Mouse (Mus musculus) heart, embryonic 16.5 days (tissue): Measurements from ENCODE around the gene Rcor2. TPM values are rescaled to one million over a fixed set of nuclear protein-coding genes. Genes with fewer than 3 reads are reported as not detected.
A peak's percentile ranks its signal among the peaks of the same experiment; 100 is the strongest.

Experiments used
- ATAC-seq: fragments of 200-750 bp; cut with Nextera tagmentation; replicated peaks from 2 replicates; pipeline ENCODE4 v1.8.0; 2017; ENCODE audit warnings: moderate number of reproducible peaks; ENCODE audit not compliant: insufficient read depth, low FRiP score; ENCODE audit errors: extremely low read depth
- H3K27ac ChIP-seq: fragments of 300-500 bp; sonication (generic); 2 replicates; pipeline ENCODE4 v1.5.1; 2014; ENCODE audit warnings: mild to moderate bottlenecking, low read length, control low read depth, moderate library complexity
- H3K27me3 ChIP-seq: fragments of 300-500 bp; sonication (generic); 2 replicates; pipeline ENCODE4 v1.6.1; 2014; ENCODE audit warnings: low read length, mixed read lengths; ENCODE audit not compliant: control insufficient read depth, insufficient read depth
- H3K36me3 ChIP-seq: fragments of 300-500 bp; sonication (generic); 2 replicates; pipeline ENCODE4 v1.6.1; 2014; ENCODE audit not compliant: control insufficient read depth, insufficient read depth
- H3K4me1 ChIP-seq: fragments of 300-500 bp; sonication (generic); 2 replicates; pipeline ENCODE4 v1.6.1; 2014; ENCODE audit warnings: low read length, mixed read lengths; ENCODE audit not compliant: control insufficient read depth, insufficient read depth
- H3K4me2 ChIP-seq: fragments of 300-500 bp; sonication (generic); 2 replicates; pipeline ENCODE4 v1.6.1; 2014; ENCODE audit warnings: low read depth, mild to moderate bottlenecking, control low read depth, low read length
- H3K4me3 ChIP-seq: fragments of 300-500 bp; sonication (generic); 2 replicates; pipeline ENCODE4 v1.5.1; 2014; ENCODE audit warnings: mild to moderate bottlenecking, control low read depth, low read length
- H3K9ac ChIP-seq: fragments of 300-500 bp; sonication (generic); 2 replicates; pipeline ENCODE4 v1.6.1; 2014; ENCODE audit warnings: low read length, control low read depth
- H3K9me3 ChIP-seq: fragments of 300-500 bp; sonication (generic); replicated peaks from 2 replicates; pipeline ENCODE4 v1.6.1; 2016; ENCODE audit warnings: low read length; ENCODE audit not compliant: control insufficient read depth
- WGBS: fragments of 180-500 bp; shearing (Covaris S2); extraction: QIAGEN DNeasy Blood & Tissue Kit; methylation state at CpG from one replicate; pipeline ENCODE4 v1.1.7; 2014; 5-methylcytosine and 5-hydroxymethylcytosine counted together
- polyA plus RNA-seq: library from polyadenylated mRNA; unstranded; fragments of >200 nt; fragmentation: Nextera tagmentation; extraction: Ambion mirVana; gene quantifications from 2 replicates; pipeline ENCODE4 v1.2.1, GENCODE M21; 2015

The Rcor2 gene
- polyA plus RNA-seq, 1 experiment from 2014 or later, result 11.9 TPM

DNA sequence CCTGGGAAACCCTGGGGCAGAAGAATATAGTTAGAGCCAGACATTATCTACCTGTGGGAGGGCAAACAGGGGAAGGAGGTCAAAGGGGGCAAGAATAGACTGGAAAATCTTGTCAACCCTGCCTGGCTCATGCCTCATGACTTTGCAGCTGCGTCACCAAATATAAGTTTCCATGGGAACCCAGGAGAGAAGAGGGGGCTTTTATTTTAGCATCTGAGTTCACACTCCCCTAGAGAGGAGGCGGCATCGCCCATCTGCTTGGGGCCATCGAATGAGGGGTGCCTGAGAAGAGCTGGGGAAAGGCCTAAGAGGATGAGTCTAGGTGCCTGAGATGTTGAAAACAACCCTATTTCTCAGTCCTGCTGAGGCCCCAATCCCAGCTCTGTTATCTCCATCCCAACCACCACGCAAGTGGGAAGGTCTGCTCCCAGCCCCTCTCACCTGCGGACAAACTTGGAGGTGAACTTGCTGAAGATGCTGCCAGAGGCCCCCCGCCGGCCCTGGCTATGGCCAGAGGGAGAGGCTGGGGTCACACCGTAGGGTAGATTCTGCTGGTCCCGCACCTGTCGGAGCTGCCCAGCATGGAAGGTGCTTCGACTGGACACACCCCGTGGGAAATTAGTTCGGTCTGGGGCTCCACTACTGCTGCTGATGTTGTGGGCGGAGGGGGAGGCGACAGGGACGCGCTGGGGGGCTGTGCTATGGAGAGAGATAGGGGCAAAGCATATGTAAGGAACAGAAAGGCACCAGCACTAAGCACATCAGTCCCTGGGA lies 13.6 kb downstream of the Rcor2 start:
- 85% methylated on average over 18 of the region's 18 CpGs for WGBS
- H3K9me3 ChIP-seq, result no peaks in the 10 kb centered on the region
- no peak overlapping the region for H3K27ac ChIP-seq
- no peak for ATAC-seq
- no peak overlapping the region for H3K4me3 ChIP-seq
- H3K4me2 ChIP-seq, result no peak overlapping the region
- peaks cover 10% of the 10 kb centered on the region; the same call in 1 of the 2 replicates for H3K4me1 ChIP-seq
- H3K27me3 ChIP-seq, result no peaks in the 10 kb centered on the region
- no peak overlapping the region for H3K9ac ChIP-seq
- peaks cover 48% of the 10 kb centered on the region for H3K36me3 ChIP-seq

- Histone ChIP-seq H3K4me3 (no peak overlapping the region), H3K27me3 (no peaks in the 10 kb centered on the region), H3K4me1 (peaks cover 9% of the 10 kb centered on the region; the same call in 1 of the 2 replicates), H3K36me3 (peaks cover 46% of the 10 kb centered on the region), H3K9me3 (no peaks in the 10 kb centered on the region), H3K4me2 (no peak overlapping the region), H3K27ac (no peak overlapping the region), H3K9ac (no peak overlapping the region)
- WGBS, result 76% methylated on average over 12 of the region's 12 CpGs
- ATAC-seq, result no peak
These were observed 19.6 kb downstream of the Rcor2 start for GRCm38 (mm10) chr19:7286563-7287315.

- Histone ChIP-seq H3K27me3 (no peaks in the 10 kb centered on the region), H3K4me3 (no peak overlapping the region), H3K36me3 (peaks cover 31% of the 10 kb centered on the region), H3K4me2 (no peak overlapping the region), H3K9ac (no peak overlapping the region), H3K9me3 (no peaks in the 10 kb centered on the region), H3K27ac (no peak overlapping the region), H3K4me1 (peaks cover 14% of the 10 kb centered on the region)
- WGBS, result 82% methylated on average over 3 of the region's 3 CpGs
- no peak for ATAC-seq
These were observed 21.2 kb downstream of the Rcor2 start for GRCm38 (mm10) chr19:7288288-7288687.

DNA sequence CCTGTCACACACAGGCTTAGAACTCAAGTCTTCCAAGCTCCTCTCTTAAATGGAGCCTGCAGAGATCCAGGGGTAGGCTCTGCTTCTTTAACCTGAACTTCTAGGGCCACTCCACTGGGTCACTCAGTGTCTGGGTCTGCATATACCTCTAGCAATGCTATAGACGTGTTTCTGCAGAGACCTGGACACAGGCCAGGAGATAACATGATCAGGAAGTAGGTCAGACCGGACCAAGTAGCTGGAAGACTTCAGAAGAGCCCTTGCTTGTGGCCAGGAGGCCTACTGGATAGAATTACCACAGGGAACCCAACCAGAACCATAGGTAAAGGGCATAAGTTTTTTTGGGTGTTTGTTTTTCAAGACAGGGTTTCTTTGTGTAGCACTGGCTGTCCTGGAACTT lies 22.6 kb downstream of the Rcor2 start:
- H3K36me3 ChIP-seq, result peaks cover 19% of the 10 kb centered on the region
- 5% methylated on average over 2 of the region's 2 CpGs for WGBS
- no peak overlapping the region for H3K4me3 ChIP-seq
- no peaks in the 10 kb centered on the region for H3K9me3 ChIP-seq
- H3K27me3 ChIP-seq, result no peaks in the 10 kb centered on the region
- no peak overlapping the region for H3K27ac ChIP-seq
- H3K4me2 ChIP-seq, result no peak overlapping the region
- no peak overlapping the region for H3K9ac ChIP-seq
- no peak for ATAC-seq
- H3K4me1 ChIP-seq, result peaks cover 28% of the 10 kb centered on the region

DNA sequence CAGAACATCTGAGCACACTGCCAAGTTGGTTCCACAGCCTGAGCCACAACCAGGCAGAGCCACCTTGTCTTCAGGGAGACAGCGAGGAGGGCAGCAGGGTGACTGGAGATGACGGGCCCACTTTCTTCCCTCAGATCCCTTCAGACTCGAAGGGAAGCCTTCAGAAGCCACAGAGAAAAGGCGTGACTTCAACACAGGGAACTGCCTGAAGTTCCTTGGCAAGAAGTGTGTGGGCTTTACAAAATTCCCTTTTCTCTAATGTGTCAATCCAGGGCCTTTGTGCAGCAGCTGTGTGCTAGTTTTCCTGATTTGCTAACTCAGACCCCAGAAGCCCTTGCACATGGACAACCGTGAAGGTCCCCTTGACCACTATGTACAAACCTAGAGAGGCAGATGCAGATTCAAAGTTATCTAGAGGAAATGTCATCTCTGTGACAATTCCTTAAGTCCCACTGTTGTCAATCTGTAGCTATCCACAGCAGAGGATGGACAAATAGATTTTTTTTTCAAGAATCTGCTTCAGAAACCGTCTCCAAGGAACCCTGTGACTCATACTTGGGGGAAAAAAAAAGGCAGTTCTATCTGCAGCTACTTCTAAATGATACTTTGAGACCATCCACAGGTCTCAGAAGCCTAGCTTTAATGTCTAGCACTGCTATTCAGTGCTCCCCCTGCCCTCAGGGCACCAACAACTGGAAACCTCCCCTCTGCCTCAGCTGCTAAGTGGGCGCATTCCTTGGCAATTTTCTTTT lies 25.0 kb downstream of the Rcor2 start:
- Histone ChIP-seq H3K4me2 (no peak overlapping the region), H3K4me1 (peaks cover 42% of the 10 kb centered on the region), H3K9ac (no peak overlapping the region), H3K36me3 (no peaks in the 10 kb centered on the region), H3K9me3 (no peaks in the 10 kb centered on the region), H3K27ac (no peak overlapping the region), H3K4me3 (no peak overlapping the region), H3K27me3 (no peaks in the 10 kb centered on the region)
- WGBS, result 85% methylated on average over 7 of the region's 7 CpGs
- ATAC-seq, result no peak

- Histone ChIP-seq H3K4me1 (peaks cover 42% of the 10 kb centered on the region), H3K36me3 (no peaks in the 10 kb centered on the region), H3K4me2 (peak overlapping the region; percentile 44), H3K27ac (no peak overlapping the region; the same call in 1 of the 2 replicates), H3K9ac (0 out of 2 replicates have a peak overlapping the region, but pooled peaks have one; percentile 24), H3K4me3 (peak overlapping the region; percentile 36), H3K27me3 (no peaks in the 10 kb centered on the region), H3K9me3 (no peaks in the 10 kb centered on the region)
- ATAC-seq, result no peak
- 59% methylated on average over 8 of the region's 8 CpGs for WGBS
These were observed 27.2 kb downstream of the Rcor2 start for GRCm38 (mm10) chr19:7294098-7294876.

- Histone ChIP-seq H3K4me3 (peak overlapping the region; percentile 36), H3K9me3 (no peaks in the 10 kb centered on the region), H3K27me3 (no peaks in the 10 kb centered on the region), H3K4me2 (peak overlapping the region; percentile 44), H3K27ac (peak overlapping the region; percentile 30), H3K4me1 (peaks cover 36% of the 10 kb centered on the region), H3K36me3 (no peaks in the 10 kb centered on the region), H3K9ac (peak overlapping the region; percentile 1; the same call in 1 of the 2 replicates)
- peak; percentile 67 for ATAC-seq
- 36% methylated on average over 15 of the region's 15 CpGs for WGBS
These were observed 28.0 kb downstream of the Rcor2 start for GRCm38 (mm10) chr19:7295071-7295658.

DNA sequence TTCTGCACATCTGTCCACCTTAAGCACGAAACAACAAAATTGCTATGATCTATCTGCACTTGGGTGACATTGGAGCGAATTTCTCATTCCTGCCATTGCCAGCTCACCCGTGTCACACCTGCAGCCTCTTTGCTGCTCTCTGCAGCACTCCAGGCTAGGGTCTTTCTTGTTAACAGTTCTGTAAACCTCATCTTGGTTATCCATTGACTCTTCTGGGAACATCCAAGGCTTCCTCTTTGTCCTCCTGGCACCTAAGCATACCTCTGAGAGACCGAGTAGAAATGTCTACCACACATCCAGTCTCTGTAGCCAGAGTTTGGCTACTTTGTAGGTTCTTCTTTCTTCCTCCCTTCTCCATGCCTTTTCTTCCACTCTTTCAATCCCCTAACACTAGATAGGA lies 28.8 kb downstream of the Rcor2 start:
- no peaks in the 10 kb centered on the region for H3K9me3 ChIP-seq
- WGBS, result 78% methylated on average over 4 of the region's 4 CpGs
- H3K27ac ChIP-seq, result 0 out of 2 replicates have a peak overlapping the region, but pooled peaks have one; percentile 30
- no peaks in the 10 kb centered on the region for H3K36me3 ChIP-seq
- no peaks in the 10 kb centered on the region for H3K27me3 ChIP-seq
- no peak overlapping the region for H3K4me2 ChIP-seq
- no peak overlapping the region for H3K9ac ChIP-seq
- ATAC-seq, result no peak
- peaks cover 33% of the 10 kb centered on the region for H3K4me1 ChIP-seq
- H3K4me3 ChIP-seq, result no peak overlapping the region
